Mouse (Mus musculus): ENCODE measurements around the gene Hist1h2ah.
A peak's percentile ranks its signal among the peaks of the same experiment; 100 is the strongest.

DNA sequence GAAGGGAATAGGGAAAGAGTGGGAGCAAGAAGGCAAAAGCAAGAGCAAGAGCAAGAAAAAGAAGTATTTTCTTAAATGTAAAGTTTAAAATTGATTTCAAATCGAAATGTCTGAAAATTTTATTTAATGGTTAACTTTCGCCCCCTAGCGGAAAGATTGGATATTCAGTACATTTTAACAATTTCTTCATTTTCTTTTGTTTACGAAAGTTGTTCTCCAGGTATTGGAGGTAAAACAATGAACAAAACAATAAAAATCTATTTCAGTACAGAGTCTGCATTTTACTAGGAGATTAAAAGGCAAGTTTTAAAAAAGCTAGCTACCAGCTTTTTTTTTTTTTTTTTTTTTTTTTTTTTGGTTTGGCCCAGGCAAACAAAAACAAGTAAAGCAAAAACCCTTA lies 4.9 kb downstream of the Hist1h2ah start:
- TF ChIP-seq CTCF (IDR thresholded peaks at IDR 0.05; ENCODE audit: low read depth) (peak; percentile 39; the same call in 1 of the 2 replicates), EP300 (IDR thresholded peaks at IDR 0.05; ENCODE audit: low read depth) (no peak)

Data from liver, embryonic 14.5 days (tissue).